ENCODE assay signal across 7 mouse cellular contexts in genomic region chr7:76941531-76941930, GRCm38 (mm10).
DNase-seq lines count a peak whose midpoint lies in the region; ATAC-seq and TF ChIP-seq lines count a peak whose summit lies in the region.

No protein-coding gene starts in this region.

- H3K27me3 ChIP-seq in hindbrain, embryonic 11.5 days (ENCODE audit: control insufficient read depth, insufficient read depth, low read length) = no peaks in the 10 kb centered on the region
- H3K27me3 ChIP-seq in hindbrain, embryonic 13.5 days = no peaks in the 10 kb centered on the region

- H3K27ac ChIP-seq in hindbrain, embryonic 11.5 days (ENCODE audit: low read depth, low read length) = no peak overlapping the region
- H3K27ac ChIP-seq in hindbrain, embryonic 13.5 days = no peak overlapping the region
- no peak overlapping the region for H3K27ac ChIP-seq in layer of hippocampus, adult 2 months

- no peaks in the 10 kb centered on the region for H3K4me1 ChIP-seq in hindbrain, embryonic 11.5 days (replicated peaks; ENCODE audit: control insufficient read depth, insufficient read depth, low read length)
- peaks cover 5% of the 10 kb centered on the region; the same call in 1 of the 2 replicates for H3K4me1 ChIP-seq in hindbrain, embryonic 13.5 days (replicated peaks)

- TF ChIP-seq CTCF in layer of hippocampus, adult 2 months (conservative IDR thresholded peaks at IDR 0.05) = peak; percentile 84

- H3K9me3 ChIP-seq in hindbrain, embryonic 11.5 days (ENCODE audit: control insufficient read depth, low read length) = no peaks in the 10 kb centered on the region
- no peaks in the 10 kb centered on the region for H3K9me3 ChIP-seq in hindbrain, embryonic 13.5 days

- DNase-seq in hindbrain, embryonic 11.5 days (ENCODE audit: low spot score) = peak; percentile 50
- peak; percentile 39 for DNase-seq in 3T3-L1 (ENCODE audit: low read depth, low spot score)
- peak; percentile 20 for DNase-seq in ES-CJ7 (ENCODE audit: low read depth, low spot score)
- peak; percentile 71 for DNase-seq in embryo, embryonic 10 days (ENCODE audit: low spot score)
- DNase-seq in layer of hippocampus, adult 2 months (ENCODE audit: low spot score in 2 of 2) = peak; percentile 45 to 58
- peak; percentile 55 for DNase-seq in retina, postnatal 1 day

- H3K9ac ChIP-seq in hindbrain, embryonic 11.5 days (ENCODE audit: low read depth, low read length) = no peak overlapping the region
- H3K9ac ChIP-seq in hindbrain, embryonic 13.5 days = no peak overlapping the region

- no peaks in the 10 kb centered on the region for H3K36me3 ChIP-seq in hindbrain, embryonic 11.5 days (ENCODE audit: control insufficient read depth, insufficient read depth, low read length)
- no peaks in the 10 kb centered on the region for H3K36me3 ChIP-seq in hindbrain, embryonic 13.5 days

- H3K4me2 ChIP-seq in hindbrain, embryonic 11.5 days (replicated peaks; ENCODE audit: low read depth, low read length) = no peak overlapping the region
- H3K4me2 ChIP-seq in hindbrain, embryonic 13.5 days = no peak overlapping the region

- H3K4me3 ChIP-seq in hindbrain, embryonic 11.5 days (ENCODE audit: low read depth, low read length) = no peak overlapping the region
- H3K4me3 ChIP-seq in hindbrain, embryonic 13.5 days = no peak overlapping the region
- no peak overlapping the region for H3K4me3 ChIP-seq in layer of hippocampus, adult 2 months

- ATAC-seq in hindbrain, embryonic 11.5 days (ENCODE audit: low FRiP score) = no peak
- ATAC-seq in hindbrain, embryonic 13.5 days (ENCODE audit: low FRiP score) = no peak

Comparison
In these comparisons a context has a peak if more than half of its experiments do, and no peak if none do; other contexts are left out.
1. DNase-seq: peak in every context shown above with its lines; median percentile 71 in embryo, embryonic 10 days; 55 in retina, postnatal 1 day; 52 in layer of hippocampus, adult 2 months; 50 in hindbrain, embryonic 11.5 days; 39 in 3T3-L1; 20 in ES-CJ7.